Comparison of ENCODE assay signal across 9 mouse cellular contexts in the genomic region with DNA sequence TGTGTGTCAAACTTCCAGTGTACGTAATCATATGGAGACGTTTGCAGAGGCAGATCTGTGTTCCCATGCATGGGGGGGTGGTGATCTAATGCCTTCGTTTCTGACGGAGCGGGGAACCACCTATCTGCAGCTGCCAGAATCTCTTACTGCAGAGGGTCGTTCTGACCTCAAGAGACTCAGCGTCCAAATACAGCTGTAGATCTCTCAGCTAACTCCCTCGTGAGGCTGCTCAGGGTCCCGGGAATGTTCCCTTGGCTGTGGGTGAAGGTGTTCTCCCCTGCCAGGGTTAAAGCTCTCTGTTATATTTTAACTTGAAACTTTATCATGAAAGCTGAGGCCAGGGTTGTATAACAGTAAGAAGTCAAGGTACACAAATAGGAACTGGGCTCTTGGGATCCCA.
DNase-seq lines count a peak whose midpoint lies in the region; ATAC-seq and TF ChIP-seq lines count a peak whose summit lies in the region.
"Had no signal": no experiment of that assay in that cellular context is flagged by ENCODE, and none has a peak within 500 bp of the region (broad histone marks: within the 10 kb centered on the region; RNA-seq: fewer than 3 reads in every experiment).

No protein-coding gene starts in this region.

- WGBS in heart, embryonic 15.5 days, result 24% methylated on average over 9 of the region's 9 CpGs
- WGBS in limb, embryonic 14.5 days, result 39% methylated on average over 9 of the region's 9 CpGs

- peaks cover 37% of the 10 kb centered on the region for H3K4me1 ChIP-seq in heart, embryonic 15.5 days (replicated peaks)
- peaks cover 19% of the 10 kb centered on the region for H3K4me1 ChIP-seq in limb, embryonic 14.5 days (ENCODE audit: control insufficient read depth, insufficient read depth, low read length)

- H3K9ac ChIP-seq in heart, embryonic 15.5 days, result no peak overlapping the region
- H3K9ac ChIP-seq in limb, embryonic 14.5 days (ENCODE audit: low read depth, low read length, severe bottlenecking), result 0 out of 2 replicates have a peak overlapping the region, but pooled peaks have one; percentile 7

- no peak for TF ChIP-seq POLR2A in limb, embryonic 14.5 days (IDR thresholded peaks at IDR 0.05; ENCODE audit: borderline replicate concordance, extremely low read depth, insufficient read depth, insufficient read length)

- ATAC-seq in heart, embryonic 15.5 days (replicated peaks; ENCODE audit: insufficient number of reproducible peaks, insufficient read depth, low FRiP score, low read depth), result no peak; the same call in 1 of the 2 replicates
- no peak for ATAC-seq in limb, embryonic 14.5 days (ENCODE audit: low FRiP score, low read depth)

- no peak for DNase-seq in heart, postnatal 25 days (ENCODE audit: low spot score)
- peak; percentile 3 for DNase-seq in thymus, postnatal 4 days
- DNase-seq in thymus, postnatal 14 days, result no peak
- peak; percentile 21 for DNase-seq in limb, embryonic 14.5 days (ENCODE audit: low spot score)
- no peak for DNase-seq in cerebellum, postnatal 14 days
- DNase-seq in urinary bladder, postnatal 4 days (ENCODE audit: low spot score in 2 of 2), result no peak
- no peak for DNase-seq in embryo, embryonic 9.5 days (ENCODE audit: extremely low spot score)
- DNase-seq: layer of hippocampus, adult 9-11 months had no signal

- H3K9me3 ChIP-seq in heart, embryonic 15.5 days (replicated peaks), result no peaks in the 10 kb centered on the region
- no peaks in the 10 kb centered on the region for H3K9me3 ChIP-seq in limb, embryonic 14.5 days (ENCODE audit: control insufficient read depth, low read length)

- intact Hi-C loops in heart, postnatal 25 days (cut with DNase I), result no loop called here

- H3K27ac ChIP-seq in heart, embryonic 15.5 days, result peak overlapping the region; percentile 72
- H3K27ac ChIP-seq in limb, embryonic 14.5 days (replicated peaks; ENCODE audit: low read depth, low read length), result peak overlapping the region; percentile 33; the same call in 1 of the 2 replicates

- H3K36me3 ChIP-seq in heart, embryonic 15.5 days, result no peaks in the 10 kb centered on the region
- no peaks in the 10 kb centered on the region for H3K36me3 ChIP-seq in limb, embryonic 14.5 days (ENCODE audit: control insufficient read depth, insufficient read depth, low read length)

- H3K4me3 ChIP-seq in heart, embryonic 15.5 days, result no peak overlapping the region
- no peak overlapping the region for H3K4me3 ChIP-seq in limb, embryonic 14.5 days (replicated peaks; ENCODE audit: low read length)

- no peaks in the 10 kb centered on the region for H3K27me3 ChIP-seq in heart, embryonic 15.5 days
- H3K27me3 ChIP-seq in limb, embryonic 14.5 days (ENCODE audit: control insufficient read depth, insufficient read depth, low read length), result no peaks in the 10 kb centered on the region

- peak overlapping the region; percentile 24; the same call in 1 of the 2 replicates for H3K4me2 ChIP-seq in heart, embryonic 15.5 days
- no peak overlapping the region for H3K4me2 ChIP-seq in limb, embryonic 14.5 days (replicated peaks; ENCODE audit: low read depth, low read length, severe bottlenecking)

Comparison
In these comparisons a context has a peak if more than half of its experiments do, and no peak if none do; other contexts are left out.
1. DNase-seq: peak in thymus, postnatal 4 days (single experiment) and limb, embryonic 14.5 days (single experiment); none in heart, postnatal 25 days (single experiment), thymus, postnatal 14 days (single experiment), cerebellum, postnatal 14 days (0 of 2), urinary bladder, postnatal 4 days (0 of 2) and embryo, embryonic 9.5 days (single experiment).